Mouse (Mus musculus): ENCODE measurements around the gene Nap1l4.

The Nap1l4 gene

GRCm38 (mm10) chr7:143514416-143514768 lies 34.5 kb downstream of the Nap1l4 start:
- no peak for DNase-seq (ENCODE audit: low spot score in 2 of 2)

- no peak for DNase-seq (ENCODE audit: low spot score in 2 of 2)
Observed at GRCm38 (mm10) chr7:143513763-143514415, 35.0 kb downstream of the Nap1l4 start.

GRCm38 (mm10) chr7:143511335-143511712 lies 37.6 kb downstream of the Nap1l4 start:
- DNase-seq (ENCODE audit: low spot score in 2 of 2), result no peak

GRCm38 (mm10) chr7:143510593-143511334 lies 38.1 kb downstream of the Nap1l4 start:
- DNase-seq (ENCODE audit: low spot score in 2 of 2), result no peak

GRCm38 (mm10) chr7:143509566-143509965 lies 39.3 kb downstream of the Nap1l4 start:
- no peak for DNase-seq (ENCODE audit: low spot score in 2 of 2)

GRCm38 (mm10) chr7:143506675-143507074 lies 42.2 kb downstream of the Nap1l4 start:
- DNase-seq (ENCODE audit: low spot score in 2 of 2), result peak in 1 of 2 experiments; percentile 45

GRCm38 (mm10) chr7:143506271-143506670 lies 42.6 kb downstream of the Nap1l4 start:
- DNase-seq (ENCODE audit: low spot score in 2 of 2), result no peak

- peak; percentile 47 to 71 for DNase-seq (ENCODE audit: low spot score in 2 of 2)
Observed at GRCm38 (mm10) chr7:143505823-143506222, 43.1 kb downstream of the Nap1l4 start.

- no peak for DNase-seq (ENCODE audit: low spot score in 2 of 2)
Observed at GRCm38 (mm10) chr7:143505411-143505810, 43.5 kb downstream of the Nap1l4 start.

GRCm38 (mm10) chr7:143503926-143504325 lies 45.0 kb downstream of the Nap1l4 start:
- DNase-seq (ENCODE audit: low spot score in 2 of 2), result no peak

- no peak for DNase-seq (ENCODE audit: low spot score in 2 of 2)
Observed at GRCm38 (mm10) chr7:143502418-143503200, 46.3 kb downstream of the Nap1l4 start, which contains the start of gene Phlda2. Gene Phlda2 (minus strand): TSS chr7:143503150.

- DNase-seq (ENCODE audit: low spot score in 2 of 2), result no peak
Observed at GRCm38 (mm10) chr7:143501643-143502417, 47.1 kb downstream of the Nap1l4 start.

- peak in 1 of 2 experiments; percentile 22 for DNase-seq (ENCODE audit: low spot score in 2 of 2)
Observed at GRCm38 (mm10) chr7:143500912-143501311, 48.0 kb downstream of the Nap1l4 start.

- DNase-seq (ENCODE audit: low spot score in 2 of 2), result no peak
Observed at GRCm38 (mm10) chr7:143498584-143498983, 50.3 kb downstream of the Nap1l4 start.

- no peak for DNase-seq (ENCODE audit: low spot score in 2 of 2)
Observed at GRCm38 (mm10) chr7:143495104-143495961, 53.6 kb downstream of the Nap1l4 start.

- no peak for DNase-seq (ENCODE audit: low spot score in 2 of 2)
Observed at GRCm38 (mm10) chr7:143493616-143494126, 55.2 kb downstream of the Nap1l4 start.

- DNase-seq (ENCODE audit: low spot score in 2 of 2), result no peak
Observed at GRCm38 (mm10) chr7:143489735-143490134, 59.2 kb downstream of the Nap1l4 start.

- no peak for DNase-seq (ENCODE audit: low spot score in 2 of 2)
Observed at GRCm38 (mm10) chr7:143482541-143482940, 66.4 kb downstream of the Nap1l4 start.

- no peak for DNase-seq (ENCODE audit: low spot score in 2 of 2)
Observed at GRCm38 (mm10) chr7:143481806-143482387, 67.0 kb downstream of the Nap1l4 start.

GRCm38 (mm10) chr7:143480498-143480897 lies 68.4 kb downstream of the Nap1l4 start:
- peak in 1 of 2 experiments; percentile 53 for DNase-seq (ENCODE audit: low spot score in 2 of 2)

Data from natural killer cell, adult 2 months (primary cell).